Mouse (Mus musculus) liver, adult 2 months (tissue): ENCODE data around the gene Gm49450.

Source experiments
- CTCF ChIP-seq: fragments of 200-500 bp; IDR thresholded peaks from 2 replicates; pipeline ENCODE4 v1.5.1; 2011; ENCODE audit warnings: low read depth, low read length, control low read depth
- POLR2A ChIP-seq: fragments of 200-500 bp; IDR thresholded peaks from 2 replicates; pipeline ENCODE4 v1.6.1; 2011; ENCODE audit warnings: low read length, control low read depth; ENCODE audit not compliant: insufficient read depth; ENCODE audit errors: extremely low read depth

DNA sequence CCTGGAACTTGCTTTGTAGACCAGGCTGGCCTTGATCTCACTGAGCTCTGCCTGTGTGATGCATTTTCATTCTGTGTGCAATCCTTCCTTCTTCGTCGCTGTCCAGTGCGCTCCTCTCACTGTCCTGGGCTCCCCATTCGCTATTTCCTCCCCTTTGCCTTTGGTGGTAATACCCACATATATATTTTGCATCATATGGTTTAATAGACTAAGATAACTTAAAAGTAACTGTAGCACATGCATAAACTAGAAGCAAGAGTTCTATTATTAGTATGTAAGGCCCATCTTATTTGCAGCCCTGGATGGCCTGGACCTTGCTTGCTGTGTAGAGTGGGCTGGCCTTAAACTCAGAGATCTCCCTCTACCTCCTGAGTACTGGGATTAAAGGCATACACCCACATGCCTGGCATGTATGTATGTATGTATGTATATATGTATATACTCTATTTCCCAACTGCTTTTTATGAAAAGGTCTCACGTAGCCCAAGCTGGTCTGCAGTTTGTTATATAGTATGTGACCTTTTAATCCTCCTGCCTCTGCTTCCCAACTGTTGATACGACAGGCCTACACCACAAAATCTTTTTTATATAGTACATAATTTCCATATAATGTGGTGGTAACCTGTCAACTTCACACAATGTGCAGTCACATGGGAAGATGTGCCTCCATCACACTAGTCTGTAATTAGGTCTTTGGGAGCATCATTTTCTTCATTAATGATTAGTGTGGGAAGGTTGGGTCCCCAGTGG, 4.3 kb downstream of the Gm49450 start:
- TF ChIP-seq POLR2A, result no peak
- no peak for TF ChIP-seq CTCF
